Mouse (Mus musculus) left cerebral cortex, postnatal 25 days (tissue): Measurements from ENCODE around the gene Scaf8. TPM values are rescaled to one million over a fixed set of nuclear protein-coding genes. Genes with fewer than 3 reads are reported as not detected.

Experiments used
- DNase-seq, 2 experiments: peaks; one replicate each; pipeline ENCODE4 v3.0.0; 2022; ENCODE audit warnings: low spot score in 2 of 2, mixed read lengths in 1 of 2
- intact Hi-C: fragments of 180-260 bp; cut with DNase I; formaldehyde crosslinking; loops from one replicate; pipeline ENCODE4 v1.15.1; 2025
- total RNA-seq, 2 experiments: library from RNA; stranded (reverse); gene quantifications; 2 replicates each; pipeline ENCODE4 v1.2.3; 2021

Gene Scaf8
- total RNA-seq, 2 experiments from 2014 or later = 50.6 to 56.9 TPM

- intact Hi-C loops = no loop called here
Measured at GRCm38 (mm10) chr17:3203916-3204315, 89.1 kb downstream of the Scaf8 start.

DNA sequence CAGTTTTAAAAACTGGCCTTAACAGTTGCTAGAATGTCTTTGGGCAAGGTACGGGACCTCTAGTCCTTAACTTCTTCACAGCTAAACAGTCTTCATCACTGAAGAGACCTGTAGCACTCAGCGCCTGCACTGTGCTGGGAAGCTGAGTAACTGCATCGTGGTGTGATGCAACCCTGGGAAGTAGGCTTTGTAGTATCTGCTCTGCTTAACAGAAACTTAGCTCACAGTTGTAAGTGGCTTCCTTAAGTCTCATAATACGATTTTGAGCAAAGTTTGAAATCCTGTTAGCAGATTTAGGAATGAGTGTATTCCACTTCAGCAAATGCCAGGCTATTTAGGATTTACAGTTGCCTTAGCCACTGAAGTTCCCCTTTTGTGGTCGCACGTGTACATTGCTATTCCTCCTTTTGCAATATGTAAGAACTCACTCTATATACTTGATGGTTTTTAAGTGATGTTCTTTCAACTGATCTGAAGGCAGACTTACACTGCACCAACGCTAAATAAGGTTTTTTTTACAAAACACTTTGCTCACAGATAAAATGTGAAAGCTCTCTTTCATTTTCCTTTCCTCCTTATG, 90.1 kb downstream of the Scaf8 start:
- intact Hi-C loops = no loop called here
- DNase-seq = no peak

More at GRCm38 (mm10) chr17:3203916-3204315, 89.1 kb downstream of the Scaf8 start:
- DNase-seq = no peak

DNA sequence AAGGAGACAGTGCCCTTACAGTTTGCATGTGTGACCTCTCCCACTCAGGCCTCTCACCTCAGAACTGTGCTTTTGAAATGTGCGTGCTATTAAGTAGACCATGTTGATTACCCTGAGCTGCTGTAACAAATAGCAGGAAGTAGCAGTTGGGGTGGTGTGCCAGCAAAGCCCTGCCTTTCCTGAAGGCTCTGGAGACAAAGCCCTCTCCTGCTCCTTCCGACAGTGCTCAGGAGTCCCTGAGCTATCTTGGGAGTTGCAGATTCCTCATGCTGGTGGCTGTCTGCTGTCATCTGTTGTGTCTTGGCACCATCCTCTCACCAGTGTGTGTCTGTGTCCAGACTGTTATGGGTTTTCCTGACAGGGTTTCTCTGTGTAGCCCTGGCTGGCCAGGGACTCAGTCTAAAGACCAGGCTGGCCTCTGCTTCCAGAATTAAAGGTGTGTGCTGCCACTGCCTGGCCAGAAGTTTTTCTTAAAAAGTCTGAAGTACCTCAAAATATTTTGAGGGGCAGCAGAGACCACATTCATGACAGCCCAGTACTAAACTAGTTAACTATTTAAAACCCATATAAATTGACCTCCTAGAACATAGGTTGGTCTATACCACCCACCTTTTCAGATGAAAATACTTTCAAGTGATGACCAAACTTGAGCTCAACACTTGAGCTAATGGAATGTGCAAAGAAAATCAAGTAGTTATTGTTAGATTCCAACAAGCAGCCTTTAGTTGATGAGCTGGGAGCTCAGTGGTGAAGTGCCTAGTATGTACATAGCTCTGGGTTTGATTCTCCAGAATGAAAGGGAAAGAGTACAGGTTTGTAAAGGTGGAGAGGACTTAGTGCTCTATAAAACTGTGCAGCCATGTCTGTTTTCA, 92.0 kb downstream of the Scaf8 start:
- intact Hi-C loops = no loop called here
- DNase-seq = no peak

DNA sequence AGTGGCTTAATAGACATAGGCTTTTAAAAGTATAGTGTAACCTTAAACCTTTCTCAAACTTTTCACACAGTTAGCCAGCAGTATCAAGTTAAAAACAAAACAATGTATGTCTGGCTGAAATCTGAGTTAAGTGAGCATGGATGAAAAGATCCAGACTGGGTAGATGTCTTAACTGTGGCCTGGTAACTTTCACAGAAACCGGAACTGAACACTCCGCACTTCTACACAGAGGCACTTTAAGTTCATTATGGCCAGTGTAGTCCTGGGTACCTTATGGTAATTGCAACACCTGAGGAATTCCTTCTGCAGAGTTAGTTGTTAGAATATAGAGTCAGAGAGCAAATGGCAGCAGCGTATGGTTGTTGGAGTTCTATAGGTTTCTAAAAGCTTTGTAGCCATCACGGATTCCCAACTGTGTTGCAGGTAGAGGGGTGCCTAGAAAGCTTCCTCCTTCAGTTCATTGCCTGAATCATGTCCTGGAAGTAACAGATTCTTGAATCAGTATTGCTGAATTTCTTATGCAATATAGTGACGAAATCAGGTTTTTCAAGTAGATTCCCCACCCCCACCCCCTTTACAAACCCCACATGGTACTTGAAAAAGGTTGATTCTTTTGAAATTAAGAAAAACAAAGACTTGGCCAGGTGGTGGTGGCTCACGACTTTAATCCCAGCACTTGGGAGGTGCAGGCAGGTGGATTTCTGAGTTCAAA, 92.9 kb downstream of the Scaf8 start:
- intact Hi-C loops = no loop called here
- no peak for DNase-seq

- peak in 1 of 2 experiments; percentile 66 for DNase-seq
- intact Hi-C loops = no loop called here
Measured at GRCm38 (mm10) chr17:3208471-3208870, 93.7 kb downstream of the Scaf8 start.

DNA sequence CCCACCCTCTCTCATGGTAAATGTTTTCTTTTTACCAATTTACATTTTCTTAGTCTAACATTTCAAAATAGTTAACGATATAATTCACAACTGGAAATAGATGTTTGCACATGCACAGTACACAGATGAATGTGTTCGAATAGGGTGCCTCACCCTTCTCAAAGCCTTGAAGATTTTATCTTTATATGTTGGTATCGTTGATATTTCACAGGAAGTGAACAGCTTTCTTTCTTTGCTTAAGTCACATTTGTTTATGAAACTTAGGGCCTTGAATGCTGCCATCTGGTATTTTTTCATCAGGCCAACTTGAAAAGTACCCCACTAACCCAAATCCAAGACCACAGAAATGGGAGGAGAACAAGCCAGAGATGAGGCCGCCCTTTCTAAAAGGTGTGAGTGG, 94.8 kb downstream of the Scaf8 start:
- intact Hi-C loops = no loop called here
- no peak for DNase-seq

GRCm38 (mm10) chr17:3210134-3210533, 95.4 kb downstream of the Scaf8 start:
- intact Hi-C loops = no loop called here
- no peak for DNase-seq

- DNase-seq = no peak
- intact Hi-C loops = no loop called here
Measured at GRCm38 (mm10) chr17:3212105-3212504, 97.3 kb downstream of the Scaf8 start.

DNA sequence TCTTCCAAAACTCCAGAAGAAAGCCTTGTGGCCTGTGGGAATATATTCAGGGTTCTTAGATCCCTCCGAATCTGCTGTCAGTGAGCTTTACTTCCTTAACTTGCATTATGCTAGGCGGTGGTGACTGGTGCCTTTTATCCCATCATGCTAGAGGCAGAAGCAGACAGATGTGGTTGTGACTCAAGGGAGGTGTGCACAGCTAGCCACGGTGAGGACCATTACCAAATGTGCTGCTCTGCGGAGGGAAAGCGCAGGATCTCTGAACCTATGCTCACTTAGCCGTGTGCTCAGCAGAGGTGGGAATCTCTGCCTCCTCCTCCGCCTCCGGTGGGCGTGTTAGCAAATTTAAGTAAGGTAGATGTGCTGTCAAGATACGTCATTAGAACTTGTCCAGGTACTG, 98.1 kb downstream of the Scaf8 start:
- intact Hi-C loops = no loop called here
- DNase-seq = no peak

GRCm38 (mm10) chr17:3214852-3215251, 100.1 kb downstream of the Scaf8 start:
- no peak for DNase-seq
- intact Hi-C loops = no loop called here

GRCm38 (mm10) chr17:3217023-3217422, 102.3 kb downstream of the Scaf8 start:
- DNase-seq = no peak
- intact Hi-C loops = no loop called here

- intact Hi-C loops = no loop called here
- peak in 1 of 2 experiments; percentile 29 for DNase-seq
Measured at GRCm38 (mm10) chr17:3218364-3218763, 103.6 kb downstream of the Scaf8 start.

GRCm38 (mm10) chr17:3218916-3219315, 104.1 kb downstream of the Scaf8 start:
- intact Hi-C loops = no loop called here
- peak; percentile 51 to 87 for DNase-seq

GRCm38 (mm10) chr17:3220201-3220600, 105.4 kb downstream of the Scaf8 start:
- intact Hi-C loops = no loop called here
- DNase-seq = no peak

DNA sequence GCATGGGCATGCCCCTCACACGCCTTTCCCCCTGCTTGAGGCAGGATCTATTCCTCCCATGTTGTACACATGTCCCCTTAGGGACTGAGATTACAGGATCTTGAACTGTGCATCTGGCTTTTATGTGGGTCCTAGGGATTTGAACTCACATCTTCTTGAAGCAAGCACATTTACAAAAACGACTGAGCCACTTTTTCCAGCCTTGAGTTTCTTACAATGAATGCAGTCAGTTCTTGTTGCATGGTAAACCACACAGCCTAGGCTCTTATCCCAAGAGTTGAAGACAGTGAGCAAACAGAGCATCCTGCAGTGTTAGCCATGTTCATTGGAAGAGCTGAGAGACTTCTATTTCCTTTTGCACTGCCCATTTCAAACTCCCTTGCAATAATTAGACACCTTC, 108.3 kb downstream of the Scaf8 start:
- intact Hi-C loops = no loop called here

GRCm38 (mm10) chr17:3223721-3224120, 108.9 kb downstream of the Scaf8 start:
- intact Hi-C loops = loop anchor here (1.0 to 2.0 kb wide), 2 partner anchors 109 to 139 kb away; partner anchors contain the start of gene Scaf8
- DNase-seq = no peak

More for the DNA sequence above, 108.3 kb downstream of the Scaf8 start:
- no peak for DNase-seq

- DNase-seq = peak; percentile 87 to 89
- intact Hi-C loops = loop anchor here (1.0 to 2.0 kb wide), 2 partner anchors 110 to 140 kb away; partner anchors contain the start of gene Scaf8
Measured at GRCm38 (mm10) chr17:3224383-3225106, 109.8 kb downstream of the Scaf8 start.

GRCm38 (mm10) chr17:3230231-3231000, 115.6 kb downstream of the Scaf8 start:
- DNase-seq = peak; percentile 64 to 78
- intact Hi-C loops = no loop called here

DNA sequence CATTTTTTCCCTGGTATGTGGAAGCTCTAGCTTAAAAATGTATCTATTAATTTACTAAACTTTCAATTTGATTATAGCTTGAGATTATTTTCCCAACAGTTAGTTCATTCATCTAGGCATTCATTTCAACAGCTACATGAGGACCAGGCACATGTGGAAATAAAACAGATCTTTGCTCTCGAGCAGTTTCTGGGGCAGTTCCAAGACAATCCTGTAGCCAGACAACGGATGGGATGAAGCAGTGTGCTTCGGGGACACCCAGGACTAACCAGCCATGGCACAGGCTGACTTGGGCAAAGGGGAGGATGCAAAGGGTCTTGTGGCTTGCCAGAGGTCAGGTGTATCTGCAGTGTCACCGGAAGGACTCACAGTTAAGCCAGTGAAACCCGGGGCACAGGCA, 117.9 kb downstream of the Scaf8 start:
- DNase-seq = no peak
- intact Hi-C loops = no loop called here
